14 mouse cellular contexts compared by ENCODE assay signal in the genomic region with DNA sequence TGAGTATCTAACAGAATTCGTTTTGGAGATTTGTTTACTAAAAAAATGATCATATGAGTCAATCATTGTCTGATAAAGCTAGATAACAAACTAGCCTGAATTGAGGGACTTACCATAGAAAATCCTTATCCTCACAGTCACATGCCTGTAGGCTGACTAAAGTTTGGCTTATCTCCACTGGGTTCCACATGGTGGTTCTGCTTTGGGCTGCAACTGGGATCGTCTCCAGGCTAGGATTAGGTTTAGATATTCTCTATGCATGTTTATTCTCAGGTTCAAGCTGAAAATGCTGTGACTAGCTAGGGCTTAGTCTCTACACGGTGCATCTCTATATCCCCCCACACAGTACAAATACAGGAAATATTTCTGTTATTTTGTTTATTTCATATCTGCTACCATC.
DNase-seq lines count a peak whose midpoint lies in the region.
"Had no signal": no experiment of that assay in that cellular context is flagged by ENCODE, and none has a peak within 500 bp of the region (broad histone marks: within the 10 kb centered on the region; RNA-seq: fewer than 3 reads in every experiment).

No protein-coding gene starts in this region.

- peak; percentile 40 to 65 for DNase-seq in frontal cortex, adult 2 months (ENCODE audit: extremely low spot score in 1 of 2, low spot score in 1 of 2)
- DNase-seq in frontal cortex, postnatal 14 days (ENCODE audit: low spot score in 2 of 2) = no peak
- DNase-seq in cerebellum, adult 18-20 months = peak; percentile 57 to 62
- peak; percentile 23 to 64 for DNase-seq in cerebellum, postnatal 14 days
- DNase-seq in left cerebral cortex, postnatal 4 days = peak; percentile 2
- DNase-seq in urinary bladder, postnatal 25 days (ENCODE audit: low spot score) = no peak
- no peak for DNase-seq in embryo, embryonic 9.5 days (ENCODE audit: extremely low spot score)
- DNase-seq: adrenal gland, adult 8-10 months; B cell, adult 2 months; heart, postnatal 4 days; kidney, adult 9 months; kidney, postnatal 4 days; lung, postnatal 14 days; thymus, postnatal 4 days had no signal

- intact Hi-C loops in left cerebral cortex, postnatal 4 days (cut with DNase I) = no loop called here

Comparison
In these comparisons a context has a peak if more than half of its experiments do, and no peak if none do; other contexts are left out.
1. DNase-seq: peak in frontal cortex, adult 2 months (2 of 2), cerebellum, adult 18-20 months (2 of 2), cerebellum, postnatal 14 days (2 of 2) and left cerebral cortex, postnatal 4 days (single experiment); none in frontal cortex, postnatal 14 days (0 of 2), urinary bladder, postnatal 25 days (single experiment) and embryo, embryonic 9.5 days (single experiment).